9 mouse cellular contexts compared by ENCODE assay signal in genomic region chr2:71542816-71543301, GRCm38 (mm10). TPM values are rescaled to one million over a fixed set of nuclear protein-coding genes. Genes with fewer than 3 reads are reported as not detected.
DNase-seq lines count a peak whose midpoint lies in the region; ATAC-seq lines count a peak whose summit lies in the region.
"Had no signal": no experiment of that assay in that cellular context is flagged by ENCODE, and none has a peak within 500 bp of the region (broad histone marks: within the 10 kb centered on the region; RNA-seq: fewer than 3 reads in every experiment).

No protein-coding gene starts in this region.

- no peak for ATAC-seq in neural tube, embryonic 15.5 days (ENCODE audit: low FRiP score)
- ATAC-seq in hindbrain, embryonic 14.5 days (ENCODE audit: low FRiP score), result no peak
- ATAC-seq in megakaryocyte progenitor cell, adult 5-6 weeks (replicated peaks; ENCODE audit: poor library complexity), result peak; percentile 40
- no peak for ATAC-seq in activated CD4-positive, CD25-positive, alpha-beta regulatory T cell, adult 4 months

- peaks cover 83% of the 10 kb centered on the region for H3K27me3 ChIP-seq in neural tube, embryonic 15.5 days (replicated peaks)
- peaks cover 90% of the 10 kb centered on the region for H3K27me3 ChIP-seq in hindbrain, embryonic 14.5 days (ENCODE audit: control insufficient read depth, insufficient read depth, low read length)

- no peaks in the 10 kb centered on the region for H3K36me3 ChIP-seq in neural tube, embryonic 15.5 days
- H3K36me3 ChIP-seq in hindbrain, embryonic 14.5 days (replicated peaks; ENCODE audit: control insufficient read depth, insufficient read depth), result no peaks in the 10 kb centered on the region

- no peak overlapping the region for H3K27ac ChIP-seq in neural tube, embryonic 15.5 days (replicated peaks)
- no peak overlapping the region for H3K27ac ChIP-seq in hindbrain, embryonic 14.5 days

- peak; percentile 72 for DNase-seq in neural tube, embryonic 10.5 days (ENCODE audit: extremely low spot score, low spot score)
- DNase-seq in embryo, embryonic 9.5 days (ENCODE audit: extremely low spot score), result peak; percentile 70
- no peak for DNase-seq in hindbrain, embryonic 14.5 days (ENCODE audit: low spot score)
- DNase-seq in gastrocnemius, postnatal 4 days (ENCODE audit: low spot score in 2 of 2), result no peak
- no peak for DNase-seq in left cerebral cortex, adult 8-10 months (ENCODE audit: low spot score in 2 of 2)

- H3K4me3 ChIP-seq in neural tube, embryonic 15.5 days (replicated peaks), result no peak overlapping the region
- H3K4me3 ChIP-seq in hindbrain, embryonic 14.5 days (replicated peaks; ENCODE audit: low read length), result no peak overlapping the region

- H3K9me3 ChIP-seq in neural tube, embryonic 15.5 days (replicated peaks), result no peaks in the 10 kb centered on the region
- no peaks in the 10 kb centered on the region for H3K9me3 ChIP-seq in hindbrain, embryonic 14.5 days (ENCODE audit: control insufficient read depth, low read length)

- H3K4me1 ChIP-seq in neural tube, embryonic 15.5 days, result peaks cover 36% of the 10 kb centered on the region
- H3K4me1 ChIP-seq in hindbrain, embryonic 14.5 days (replicated peaks; ENCODE audit: control insufficient read depth, insufficient read depth, low read length), result peaks cover 15% of the 10 kb centered on the region

- 1% methylated on average over 29 of the region's 30 CpGs for WGBS in neural tube, embryonic 15.5 days
- WGBS in hindbrain, embryonic 14.5 days, result under 1% methylated on average over 28 of the region's 30 CpGs

- H3K4me2 ChIP-seq in neural tube, embryonic 15.5 days, result no peak overlapping the region
- H3K4me2 ChIP-seq in hindbrain, embryonic 14.5 days (replicated peaks), result peak overlapping the region; percentile 21; the same call in 1 of the 2 replicates

- no peak overlapping the region for H3K9ac ChIP-seq in neural tube, embryonic 15.5 days (replicated peaks)
- H3K9ac ChIP-seq in hindbrain, embryonic 14.5 days, result no peak overlapping the region

RNA-seq across cellular contexts. Expression of gene Dlx2, which starts 3.7 kb away (rescaled TPM):
- 0.08 and 1.1 TPM in 2 replicates for polyA plus RNA-seq in neural tube, embryonic 15.5 days (2015; fragmentation: Nextera tagmentation; extraction: Ambion mirVana)
- 0.23 and 0.28 TPM in 2 replicates for polyA plus RNA-seq in hindbrain, embryonic 14.5 days (2014; fragmentation: Nextera tagmentation; extraction: Ambion mirVana)
- total RNA-seq in megakaryocyte progenitor cell, adult 5-6 weeks (2015), result not detected in 2 replicates
- total RNA-seq in megakaryocyte progenitor cell, adult 5-6 weeks (2017), result not detected in 2 replicates
- polyA plus RNA-seq in activated CD4-positive, CD25-positive, alpha-beta regulatory T cell, adult 4 months (2017; shearing (Covaris generic)), result not detected
- under 1 TPM; 0.10 to 0.13 TPM for total RNA-seq in gastrocnemius, postnatal 4 days (2021)
- 1 to 10 TPM; 4.8 to 8.6 (median 6.8) TPM for total RNA-seq in left cerebral cortex, adult 8-10 months (2022)
- polyA plus RNA-seq: cerebellum, adult 2 months had no signal

RNA-seq across cellular contexts. Expression of gene Dlx1, which starts 14.9 kb away (rescaled TPM):
- 0.13 and 1.3 TPM in 2 replicates for polyA plus RNA-seq in neural tube, embryonic 15.5 days (2015; fragmentation: Nextera tagmentation; extraction: Ambion mirVana)
- polyA plus RNA-seq in hindbrain, embryonic 14.5 days (2014; fragmentation: Nextera tagmentation; extraction: Ambion mirVana), result 0.52 TPM in 1 of 2 replicates, not detected in the other
- total RNA-seq in megakaryocyte progenitor cell, adult 5-6 weeks (2015), result not detected in 2 replicates
- total RNA-seq in megakaryocyte progenitor cell, adult 5-6 weeks (2017), result not detected in 2 replicates
- polyA plus RNA-seq in activated CD4-positive, CD25-positive, alpha-beta regulatory T cell, adult 4 months (2017; shearing (Covaris generic)), result not detected
- under 1 TPM in 1 of 2 experiments, not detected in 1; 0.10 TPM for total RNA-seq in gastrocnemius, postnatal 4 days (2021)
- total RNA-seq in left cerebral cortex, adult 8-10 months (2022), result 10 to 100 TPM; 17.8 to 23.6 (median 19.4) TPM

Comparison
In these comparisons a context has a peak if more than half of its experiments do, and no peak if none do; other contexts are left out.
1. DNase-seq: peak in neural tube, embryonic 10.5 days (single experiment) and embryo, embryonic 9.5 days (single experiment); none in hindbrain, embryonic 14.5 days (single experiment), gastrocnemius, postnatal 4 days (0 of 2) and left cerebral cortex, adult 8-10 months (0 of 2).
2. RNA of gene Dlx2, which starts 3.7 kb away (total RNA-seq): 4.8 to 8.6 TPM in left cerebral cortex, adult 8-10 months; 0.10 to 0.13 TPM in gastrocnemius, postnatal 4 days and not detected in megakaryocyte progenitor cell, adult 5-6 weeks; every median in the first group is over 4 times any median in the second.
3. RNA of gene Dlx1, which starts 14.9 kb away (total RNA-seq): 17.8 to 23.6 TPM in left cerebral cortex, adult 8-10 months; 0.10 TPM in gastrocnemius, postnatal 4 days and not detected in megakaryocyte progenitor cell, adult 5-6 weeks; every median in the first group is over 10 times any median in the second.